Mouse (Mus musculus) ovary, postnatal 14 days (tissue): ENCODE results near the gene Endov.

Experiments used
- DNase-seq: peaks from one replicate; pipeline ENCODE4 v3.0.0; 2022; ENCODE audit warnings: low spot score

Gene Endov

GRCm38 (mm10) chr11:119490861-119491689, at the start of gene Endov:
TSS of gene Endov (plus strand) at chr11:119491347.
- peak; percentile 99 for DNase-seq

GRCm38 (mm10) chr11:119442199-119442598, 48.9 kb upstream of the Endov start:
- DNase-seq, result no peak

- DNase-seq, result no peak
Observed at GRCm38 (mm10) chr11:119443442-119443841, 47.7 kb upstream of the Endov start.

GRCm38 (mm10) chr11:119456097-119456496, 35.0 kb upstream of the Endov start:
- no peak for DNase-seq

- no peak for DNase-seq
Observed at GRCm38 (mm10) chr11:119477876-119478275, 13.3 kb upstream of the Endov start.

GRCm38 (mm10) chr11:119491690-119492087, 542 bp downstream of the Endov start:
- no peak for DNase-seq

- no peak for DNase-seq
Observed at GRCm38 (mm10) chr11:119492830-119493229, 1.7 kb downstream of the Endov start.

- DNase-seq, result no peak
Observed at GRCm38 (mm10) chr11:119493516-119493915, 2.4 kb downstream of the Endov start.

- no peak for DNase-seq
Observed at GRCm38 (mm10) chr11:119496147-119496546, 5.0 kb downstream of the Endov start.

GRCm38 (mm10) chr11:119497451-119497850, 6.3 kb downstream of the Endov start:
- DNase-seq, result no peak

- no peak for DNase-seq
Observed at GRCm38 (mm10) chr11:119499297-119499696, 8.2 kb downstream of the Endov start.

- no peak for DNase-seq
Observed at GRCm38 (mm10) chr11:119500011-119500410, 8.9 kb downstream of the Endov start.

- DNase-seq, result peak; percentile 75
Observed at GRCm38 (mm10) chr11:119503675-119504074, 12.5 kb downstream of the Endov start.

GRCm38 (mm10) chr11:119506386-119506785, 15.2 kb downstream of the Endov start:
- DNase-seq, result no peak

- DNase-seq, result no peak
Observed at GRCm38 (mm10) chr11:119507772-119508171, 16.6 kb downstream of the Endov start.

- DNase-seq, result no peak
Observed at GRCm38 (mm10) chr11:119509165-119509776, 18.1 kb downstream of the Endov start.

GRCm38 (mm10) chr11:119513038-119513659, 22.0 kb downstream of the Endov start:
- no peak for DNase-seq

GRCm38 (mm10) chr11:119514108-119514860, 23.1 kb downstream of the Endov start:
- no peak for DNase-seq

GRCm38 (mm10) chr11:119514967-119515636, 24.0 kb downstream of the Endov start:
- DNase-seq, result no peak

- no peak for DNase-seq
Observed at GRCm38 (mm10) chr11:119515823-119516676, 24.9 kb downstream of the Endov start.
